Mouse (Mus musculus) midbrain, embryonic 13.5 days (tissue): ENCODE measurements around the gene Ykt6. TPM values are rescaled to one million over a fixed set of nuclear protein-coding genes. Genes with fewer than 3 reads are reported as not detected.

Experiments used
- ATAC-seq: fragments of 200-750 bp; cut with Nextera tagmentation; 2 replicates; pipeline ENCODE4 v1.8.0; 2017; ENCODE audit warnings: mild to moderate bottlenecking, moderate TSS enrichment, moderate library complexity
- H3K27ac ChIP-seq: fragments of 300-500 bp; sonication (generic); 2 replicates; pipeline ENCODE4 v1.5.1; 2015; ENCODE audit warnings: inconsistent platforms, mild to moderate bottlenecking, moderate library complexity
- H3K27me3 ChIP-seq: fragments of 300-500 bp; sonication (generic); 2 replicates; pipeline ENCODE4 v1.6.1; 2015; ENCODE audit warnings: mild to moderate bottlenecking, inconsistent platforms
- H3K36me3 ChIP-seq: fragments of 300-500 bp; sonication (generic); 2 replicates; pipeline ENCODE4 v1.6.1; 2015; ENCODE audit warnings: mild to moderate bottlenecking, inconsistent platforms
- H3K4me1 ChIP-seq: fragments of 300-500 bp; sonication (generic); replicated peaks from 2 replicates; pipeline ENCODE4 v1.6.1; 2015; ENCODE audit warnings: inconsistent platforms
- H3K4me2 ChIP-seq: fragments of 300-500 bp; sonication (generic); replicated peaks from 2 replicates; pipeline ENCODE4 v1.6.1; 2015; ENCODE audit warnings: moderate library complexity, mild to moderate bottlenecking, inconsistent platforms
- H3K4me3 ChIP-seq: fragments of 300-500 bp; sonication (generic); replicated peaks from 2 replicates; pipeline ENCODE4 v1.5.1; 2015; ENCODE audit warnings: mild to moderate bottlenecking, inconsistent platforms
- H3K9ac ChIP-seq: fragments of 300-500 bp; sonication (generic); replicated peaks from 2 replicates; pipeline ENCODE4 v1.6.1; 2015; ENCODE audit warnings: mild to moderate bottlenecking, inconsistent platforms
- H3K9me3 ChIP-seq: fragments of 300-500 bp; sonication (generic); 2 replicates; pipeline ENCODE4 v1.6.1; 2016; ENCODE audit warnings: mild to moderate bottlenecking, inconsistent platforms
- WGBS: fragments of 180-500 bp; shearing (Covaris S2); methylation state at CpG from one replicate; pipeline ENCODE4 v1.1.7; 2015; 5-methylcytosine and 5-hydroxymethylcytosine counted together
- polyA plus RNA-seq: library from polyadenylated mRNA; unstranded; fragments of >200 nt; fragmentation: Nextera tagmentation; extraction: Ambion mirVana; gene quantifications from 2 replicates; pipeline ENCODE4 v1.2.1, GENCODE M21; 2015

Ykt6 gene
- polyA plus RNA-seq, 1 experiment from 2014 or later: 84.0 TPM

DNA sequence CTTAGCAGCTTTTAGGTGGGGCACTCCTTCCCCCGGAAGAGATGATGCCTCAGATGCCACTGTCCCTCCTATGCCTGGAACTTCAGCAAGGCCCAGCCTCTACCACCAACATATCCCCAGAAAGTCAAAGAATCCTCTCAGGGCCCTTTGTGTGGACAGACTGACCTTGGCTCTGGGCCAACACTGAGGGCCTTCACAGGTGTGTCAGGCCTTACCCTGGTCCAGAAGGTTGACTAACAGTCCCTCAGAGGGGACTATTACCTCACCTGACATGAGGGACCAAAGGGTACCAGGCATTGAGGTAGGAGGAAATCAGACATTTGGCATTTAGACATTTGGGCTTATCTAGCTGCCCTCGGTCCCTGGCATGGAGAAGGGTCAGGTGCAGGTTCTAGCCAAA, 24.6 kb downstream of the Ykt6 start:
- H3K9ac ChIP-seq: no peak overlapping the region
- no peaks in the 10 kb centered on the region for H3K9me3 ChIP-seq
- no peak overlapping the region for H3K27ac ChIP-seq
- H3K27me3 ChIP-seq: no peaks in the 10 kb centered on the region
- H3K4me3 ChIP-seq: no peak overlapping the region
- no peak for ATAC-seq
- no peak overlapping the region for H3K4me2 ChIP-seq
- no peaks in the 10 kb centered on the region for H3K4me1 ChIP-seq
- WGBS: 93% methylated on average over 2 of the region's 2 CpGs
- no peaks in the 10 kb centered on the region for H3K36me3 ChIP-seq

DNA sequence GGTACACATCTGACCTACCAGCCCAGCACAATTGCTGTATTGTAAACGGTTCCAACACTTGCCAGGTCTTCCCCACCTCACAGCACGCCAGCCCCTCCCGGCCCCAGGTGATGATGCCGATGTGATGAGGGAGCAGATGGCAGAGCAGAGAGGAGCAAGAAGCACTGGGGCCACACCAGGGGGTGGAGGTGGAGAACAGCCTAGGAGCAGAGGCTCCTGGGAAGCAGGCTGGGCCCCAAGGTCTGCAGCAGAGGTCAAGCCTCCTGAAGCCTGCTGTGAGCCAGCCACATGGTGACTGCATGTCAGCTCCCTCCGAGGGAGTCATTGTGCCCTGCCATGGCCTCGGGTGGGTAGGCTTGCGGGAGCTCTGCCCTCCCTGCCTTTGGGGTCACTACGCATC, 25.1 kb downstream of the Ykt6 start:
- Histone ChIP-seq H3K27me3 (no peaks in the 10 kb centered on the region), H3K36me3 (no peaks in the 10 kb centered on the region), H3K4me2 (no peak overlapping the region), H3K9ac (no peak overlapping the region), H3K9me3 (no peaks in the 10 kb centered on the region), H3K4me3 (no peak overlapping the region), H3K27ac (no peak overlapping the region), H3K4me1 (no peaks in the 10 kb centered on the region)
- 72% methylated on average over 8 of the region's 8 CpGs for WGBS
- ATAC-seq: no peak

DNA sequence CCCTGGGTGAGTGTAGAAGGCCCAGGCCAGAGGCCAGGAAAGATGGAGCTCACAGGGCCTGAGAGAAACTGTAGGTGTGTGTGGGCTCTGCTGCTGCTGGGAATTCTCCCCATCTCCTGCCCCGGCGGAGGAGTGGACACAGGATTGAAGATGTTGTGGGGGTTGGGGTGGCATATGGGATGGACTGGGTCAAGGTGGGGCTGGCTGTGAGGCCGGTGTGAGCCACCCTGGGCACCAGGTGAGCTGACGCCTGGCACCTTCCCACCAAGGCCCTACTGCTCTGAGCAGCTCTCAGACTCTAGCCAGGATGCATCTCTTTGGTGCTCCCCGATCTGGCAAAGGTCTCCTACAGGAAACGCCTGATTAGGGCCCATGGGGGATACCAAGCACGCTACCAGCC, 25.8 kb downstream of the Ykt6 start:
- no peak for ATAC-seq
- Histone ChIP-seq H3K9me3 (no peaks in the 10 kb centered on the region), H3K36me3 (no peaks in the 10 kb centered on the region), H3K9ac (no peak overlapping the region), H3K4me2 (no peak overlapping the region), H3K27me3 (no peaks in the 10 kb centered on the region), H3K4me1 (no peaks in the 10 kb centered on the region), H3K4me3 (no peak overlapping the region), H3K27ac (no peak overlapping the region)
- WGBS: 85% methylated on average over 7 of the region's 7 CpGs

DNA sequence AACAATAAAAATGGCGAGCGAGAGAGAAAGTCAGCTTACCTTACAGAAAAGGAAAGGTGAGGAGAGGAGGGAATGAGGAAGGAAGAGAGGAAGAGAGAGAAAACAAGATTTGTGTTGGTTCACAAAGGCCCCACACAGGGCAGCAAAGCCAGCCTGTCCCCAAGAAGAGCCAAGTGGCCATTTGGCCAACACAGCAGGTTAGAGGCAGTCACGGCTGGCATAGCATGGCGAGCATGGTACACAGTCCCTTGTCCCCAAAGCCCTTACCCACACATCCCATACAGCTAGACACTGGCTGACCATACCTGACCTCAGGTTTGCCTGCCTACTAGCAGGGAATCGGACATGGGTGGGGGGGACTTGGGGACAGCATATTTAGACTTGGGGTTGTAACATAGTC, 28.1 kb downstream of the Ykt6 start:
- H3K36me3 ChIP-seq: no peaks in the 10 kb centered on the region
- no peaks in the 10 kb centered on the region for H3K9me3 ChIP-seq
- H3K27ac ChIP-seq: no peak overlapping the region
- no peak overlapping the region for H3K4me3 ChIP-seq
- no peak overlapping the region for H3K9ac ChIP-seq
- H3K4me1 ChIP-seq: no peaks in the 10 kb centered on the region
- no peak for ATAC-seq
- no peaks in the 10 kb centered on the region for H3K27me3 ChIP-seq
- no peak overlapping the region for H3K4me2 ChIP-seq
- WGBS: 95% methylated on average over 5 of the region's 5 CpGs

GRCm38 (mm10) chr11:5988126-5988525, 32.6 kb downstream of the Ykt6 start:
- no peaks in the 10 kb centered on the region for H3K9me3 ChIP-seq
- H3K4me2 ChIP-seq: no peak overlapping the region
- H3K4me1 ChIP-seq: no peaks in the 10 kb centered on the region
- H3K4me3 ChIP-seq: no peak overlapping the region
- no peak for ATAC-seq
- no peaks in the 10 kb centered on the region; the same call in 1 of the 2 replicates for H3K36me3 ChIP-seq
- no peak overlapping the region for H3K9ac ChIP-seq
- WGBS: 83% methylated on average over 10 of the region's 10 CpGs
- H3K27me3 ChIP-seq: no peaks in the 10 kb centered on the region
- H3K27ac ChIP-seq: no peak overlapping the region

- no peaks in the 10 kb centered on the region for H3K4me1 ChIP-seq
- H3K36me3 ChIP-seq: no peaks in the 10 kb centered on the region; the same call in 1 of the 2 replicates
- no peaks in the 10 kb centered on the region for H3K27me3 ChIP-seq
- H3K4me3 ChIP-seq: no peak overlapping the region
- no peaks in the 10 kb centered on the region for H3K9me3 ChIP-seq
- no peak for ATAC-seq
- no peak overlapping the region for H3K4me2 ChIP-seq
- H3K27ac ChIP-seq: no peak overlapping the region
- H3K9ac ChIP-seq: no peak overlapping the region
- 86% methylated on average over 16 of the region's 16 CpGs for WGBS
Measured at GRCm38 (mm10) chr11:5989954-5990593, 34.6 kb downstream of the Ykt6 start.

DNA sequence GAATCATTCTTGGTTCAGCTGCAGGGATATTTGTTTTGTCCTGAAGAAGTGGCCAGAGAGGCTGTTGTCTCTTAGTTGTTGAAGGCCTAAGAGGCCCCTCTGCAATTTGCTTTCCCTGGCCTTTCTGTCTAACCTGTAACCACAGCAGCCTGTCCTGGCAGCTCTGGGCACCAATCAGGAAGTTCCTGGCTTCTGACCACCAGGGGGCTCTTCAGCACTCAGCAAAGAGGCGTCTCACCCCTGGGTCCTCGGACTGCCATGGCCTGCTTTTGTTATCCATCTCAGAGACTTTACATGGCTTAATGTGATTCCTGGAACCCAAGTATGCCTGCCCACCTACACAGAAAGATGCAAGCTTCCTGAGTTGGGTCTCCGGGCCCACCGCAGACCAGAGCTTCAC, 35.4 kb downstream of the Ykt6 start:
- H3K4me3 ChIP-seq: no peak overlapping the region
- H3K9ac ChIP-seq: no peak overlapping the region
- WGBS: 34% methylated on average over 4 of the region's 4 CpGs
- H3K4me1 ChIP-seq: no peaks in the 10 kb centered on the region
- H3K36me3 ChIP-seq: no peaks in the 10 kb centered on the region; the same call in 1 of the 2 replicates
- ATAC-seq: no peak
- no peak overlapping the region for H3K4me2 ChIP-seq
- H3K27ac ChIP-seq: no peak overlapping the region
- no peaks in the 10 kb centered on the region for H3K9me3 ChIP-seq
- no peaks in the 10 kb centered on the region for H3K27me3 ChIP-seq

DNA sequence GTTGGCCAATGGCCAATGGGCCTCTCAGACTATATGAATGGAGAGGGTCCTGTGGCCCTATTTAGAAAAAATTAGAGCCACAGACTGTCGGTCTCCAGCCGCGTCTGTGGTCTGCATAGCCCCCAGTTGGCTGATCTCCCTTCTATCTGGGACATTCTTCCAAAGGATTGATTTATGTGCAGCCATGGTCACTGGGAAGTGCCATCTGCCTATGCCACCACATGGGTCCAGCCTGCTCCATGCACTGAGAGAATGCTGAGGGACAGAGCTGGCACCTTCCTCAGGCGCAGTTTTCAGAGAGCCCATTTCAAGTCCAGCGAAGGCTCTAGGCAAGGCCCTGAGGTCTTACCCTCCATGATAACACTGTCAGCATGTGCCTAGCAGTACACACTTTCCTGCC, 38.7 kb downstream of the Ykt6 start:
- no peak overlapping the region for H3K27ac ChIP-seq
- no peak for ATAC-seq
- no peaks in the 10 kb centered on the region; the same call in 1 of the 2 replicates for H3K36me3 ChIP-seq
- H3K4me3 ChIP-seq: no peak overlapping the region
- no peaks in the 10 kb centered on the region for H3K9me3 ChIP-seq
- no peak overlapping the region for H3K4me2 ChIP-seq
- WGBS: 90% methylated on average over 5 of the region's 5 CpGs
- H3K27me3 ChIP-seq: no peaks in the 10 kb centered on the region
- no peaks in the 10 kb centered on the region for H3K4me1 ChIP-seq
- no peak overlapping the region for H3K9ac ChIP-seq

- Histone ChIP-seq H3K4me3 (no peak overlapping the region), H3K4me1 (peaks cover 5% of the 10 kb centered on the region), H3K9ac (no peak overlapping the region), H3K27me3 (no peaks in the 10 kb centered on the region), H3K36me3 (no peaks in the 10 kb centered on the region), H3K9me3 (no peaks in the 10 kb centered on the region), H3K4me2 (no peak overlapping the region), H3K27ac (no peak overlapping the region)
- 61% methylated on average over 3 of the region's 3 CpGs for WGBS
- no peak for ATAC-seq
Measured at GRCm38 (mm10) chr11:5994880-5995279, 39.4 kb downstream of the Ykt6 start.

- WGBS: 17% methylated on average over 8 of the region's 8 CpGs
- Histone ChIP-seq H3K9me3 (no peaks in the 10 kb centered on the region), H3K9ac (no peak overlapping the region), H3K36me3 (no peaks in the 10 kb centered on the region), H3K4me2 (no peak overlapping the region), H3K27me3 (no peaks in the 10 kb centered on the region), H3K27ac (no peak overlapping the region), H3K4me3 (no peak overlapping the region), H3K4me1 (peaks cover 16% of the 10 kb centered on the region)
- peak; percentile 45 for ATAC-seq
Measured at GRCm38 (mm10) chr11:5995989-5996388, 40.5 kb downstream of the Ykt6 start.

DNA sequence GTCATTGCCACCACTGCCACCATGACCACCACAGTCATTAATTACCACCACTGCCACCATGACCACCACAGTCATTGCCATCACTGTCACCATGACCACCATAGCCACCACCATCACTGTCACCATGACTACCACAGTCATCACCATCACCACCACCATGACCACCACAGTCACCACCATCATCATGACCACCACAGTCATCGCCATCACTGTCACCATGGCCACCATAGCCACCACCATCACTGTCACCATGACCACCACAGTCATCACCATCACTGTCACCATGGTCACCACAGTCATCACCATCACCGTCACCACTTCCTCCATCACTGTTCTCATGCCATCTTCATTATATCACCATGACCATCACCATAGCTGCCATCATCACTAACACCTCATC, 43.0 kb downstream of the Ykt6 start:
- H3K4me1 ChIP-seq: peaks cover 18% of the 10 kb centered on the region
- no peaks in the 10 kb centered on the region for H3K36me3 ChIP-seq
- no peaks in the 10 kb centered on the region for H3K27me3 ChIP-seq
- WGBS: 97% methylated on average over 2 of the region's 2 CpGs
- no peak overlapping the region for H3K4me3 ChIP-seq
- no peak overlapping the region for H3K4me2 ChIP-seq
- H3K9me3 ChIP-seq: no peaks in the 10 kb centered on the region
- no peak for ATAC-seq
- H3K27ac ChIP-seq: no peak overlapping the region
- no peak overlapping the region for H3K9ac ChIP-seq

GRCm38 (mm10) chr11:5999832-6000771, 44.6 kb downstream of the Ykt6 start:
- 10% methylated on average over 8 of the region's 8 CpGs for WGBS
- H3K9ac ChIP-seq: 0 out of 2 replicates have a peak overlapping the region, but pooled peaks have one; percentile 2
- H3K9me3 ChIP-seq: no peaks in the 10 kb centered on the region
- peaks cover 18% of the 10 kb centered on the region for H3K4me1 ChIP-seq
- H3K36me3 ChIP-seq: no peaks in the 10 kb centered on the region
- no peak overlapping the region for H3K4me3 ChIP-seq
- peak; percentile 85 for ATAC-seq
- no peak overlapping the region for H3K4me2 ChIP-seq
- peaks cover 15% of the 10 kb centered on the region for H3K27me3 ChIP-seq
- peak overlapping the region; percentile 53 for H3K27ac ChIP-seq
